Mouse (Mus musculus) right cerebral cortex, postnatal 36 days (tissue): Measurements from ENCODE around the gene Cul9.
"Not testable (repeated sequence)": the region's sequence is repeated elsewhere in the genome, so short reads cannot be mapped to it uniquely, and the experiment has no call there.

Experiments used
- DNase-seq, 2 experiments: peaks; one replicate each; pipeline ENCODE4 v3.0.0; 2022; ENCODE audit warnings: low spot score in 2 of 2, mixed read lengths in 1 of 2

Cul9 gene

GRCm38 (mm10) chr17:46502775-46503174 lies 43.4 kb downstream of the Cul9 start:
- DNase-seq, result no peak

- no peak for DNase-seq
Measured at GRCm38 (mm10) chr17:46497956-46498355, 48.2 kb downstream of the Cul9 start.

GRCm38 (mm10) chr17:46496623-46497434 lies 49.4 kb downstream of the Cul9 start, which contains the start of gene Dnph1:
TSS of gene Dnph1 (plus strand) at chr17:46496711.
- peak; percentile 73 to 75 for DNase-seq

GRCm38 (mm10) chr17:46496081-46496480 lies 50.1 kb downstream of the Cul9 start:
- not testable (repeated sequence) for DNase-seq

DNA sequence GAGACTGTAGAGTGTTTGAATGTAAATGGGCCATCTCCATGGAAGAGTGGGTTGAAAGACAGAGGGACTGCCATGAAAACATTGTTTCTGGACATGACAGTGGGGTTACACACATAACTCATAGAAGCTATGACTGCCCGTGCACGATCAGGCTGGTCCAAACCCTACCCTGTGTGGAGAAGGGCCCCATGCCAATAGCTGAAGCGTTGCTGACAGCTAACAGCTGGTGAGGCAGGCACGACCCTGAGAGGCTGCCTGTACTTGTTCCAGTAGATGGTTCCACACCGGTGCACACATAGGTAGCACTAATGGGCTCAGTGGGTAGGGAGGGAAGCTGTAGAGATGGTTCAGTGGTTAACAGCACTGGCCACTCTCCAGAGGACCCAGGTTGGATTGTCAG lies 50.7 kb downstream of the Cul9 start:
- DNase-seq, result no peak

DNA sequence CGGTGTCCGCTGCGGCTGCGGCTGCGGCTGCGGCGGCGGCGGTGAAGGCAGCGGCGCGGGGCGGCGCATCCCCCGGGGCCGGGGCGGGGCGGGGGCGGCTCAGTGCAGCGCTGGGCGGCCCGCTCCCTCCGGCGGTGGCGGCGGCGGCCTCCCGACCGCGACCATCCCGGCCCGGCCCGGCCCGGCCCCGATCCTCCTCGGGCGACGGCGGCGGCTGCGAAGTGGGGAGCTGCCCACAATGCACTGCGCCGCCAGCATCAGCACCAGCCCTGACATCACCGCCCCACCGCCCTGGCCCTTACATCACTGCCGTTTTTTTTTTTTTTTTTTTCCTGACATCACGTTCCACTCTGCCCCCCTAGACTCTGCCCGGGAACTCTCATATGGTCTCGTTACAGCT lies 58.8 kb downstream of the Cul9 start, which contains the start of gene Ttbk1:
TSS of gene Ttbk1 (minus strand) at position 245 of the 400 bp plus-strand sequence.
- DNase-seq, result peak; percentile 62 to 65

- DNase-seq, result no peak
Measured at GRCm38 (mm10) chr17:46486995-46487394, 59.2 kb downstream of the Cul9 start.

DNA sequence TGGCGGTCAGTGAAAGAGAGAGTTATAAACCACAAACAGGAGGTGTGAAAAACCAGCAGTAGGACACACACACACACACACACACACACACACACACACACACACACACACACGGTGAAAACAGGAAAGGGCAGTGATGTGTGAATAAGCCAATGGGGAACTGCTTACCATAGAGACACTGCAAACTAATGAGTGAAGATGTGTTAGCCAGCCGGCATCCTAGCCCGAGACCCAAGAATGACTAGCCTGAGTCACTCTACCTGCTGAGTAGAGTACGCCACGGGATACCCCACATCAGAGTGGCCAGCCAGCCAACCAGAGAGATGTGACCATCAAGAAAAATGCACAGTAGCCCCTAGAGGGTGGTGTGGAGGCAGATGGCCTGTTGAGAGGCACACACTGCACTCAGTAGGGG lies 61.7 kb downstream of the Cul9 start:
- no peak for DNase-seq

GRCm38 (mm10) chr17:46484021-46484431 lies 62.2 kb downstream of the Cul9 start:
- DNase-seq, result no peak

DNA sequence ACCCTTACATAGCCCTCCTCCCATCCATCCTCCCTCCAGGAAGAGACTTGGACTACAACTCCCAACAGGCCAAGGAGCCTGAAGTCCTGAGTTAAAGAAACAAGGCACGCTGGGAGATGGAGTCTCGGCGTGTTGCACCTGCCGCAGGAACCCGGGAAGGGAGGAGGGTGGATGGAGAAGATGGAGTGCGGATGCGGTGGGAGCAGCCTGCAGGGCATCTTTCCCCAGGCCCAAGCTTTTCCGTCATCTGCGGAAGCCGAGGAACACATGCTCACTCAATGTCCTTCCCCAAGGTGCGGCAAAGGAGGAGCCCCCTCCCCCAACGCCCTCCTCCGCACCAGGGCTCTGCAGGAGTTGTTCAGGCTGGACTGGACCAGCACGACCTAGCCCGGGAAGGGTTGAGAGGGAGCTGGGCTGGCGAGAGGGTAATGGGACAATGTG lies 62.6 kb downstream of the Cul9 start:
- peak; percentile 53 to 67 for DNase-seq

- DNase-seq, result no peak
Measured at GRCm38 (mm10) chr17:46477286-46477685, 68.9 kb downstream of the Cul9 start.

GRCm38 (mm10) chr17:46476601-46477000 lies 69.6 kb downstream of the Cul9 start:
- DNase-seq, result no peak

- DNase-seq, result no peak
Measured at GRCm38 (mm10) chr17:46467830-46468229, 78.4 kb downstream of the Cul9 start.

DNA sequence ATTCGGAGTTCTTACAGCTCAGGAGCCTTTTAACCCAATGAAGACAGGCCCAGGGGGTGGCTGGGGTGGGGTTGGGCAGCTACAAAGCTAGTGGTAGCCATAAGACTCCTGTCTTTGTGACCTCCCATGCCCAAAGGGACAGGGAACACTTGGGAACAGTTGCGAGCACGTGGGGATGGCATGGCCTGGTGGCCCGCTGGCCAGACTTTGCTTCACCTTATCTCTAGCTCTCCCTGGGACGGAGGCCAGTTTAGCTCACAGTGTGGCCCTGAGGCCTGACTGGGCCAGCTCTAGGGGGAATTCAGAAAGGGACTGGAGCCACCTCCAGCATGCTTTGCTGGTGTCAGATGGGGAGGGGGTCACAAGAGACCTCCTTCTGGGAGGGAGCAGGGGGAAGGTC lies 84.0 kb downstream of the Cul9 start:
- no peak for DNase-seq

DNA sequence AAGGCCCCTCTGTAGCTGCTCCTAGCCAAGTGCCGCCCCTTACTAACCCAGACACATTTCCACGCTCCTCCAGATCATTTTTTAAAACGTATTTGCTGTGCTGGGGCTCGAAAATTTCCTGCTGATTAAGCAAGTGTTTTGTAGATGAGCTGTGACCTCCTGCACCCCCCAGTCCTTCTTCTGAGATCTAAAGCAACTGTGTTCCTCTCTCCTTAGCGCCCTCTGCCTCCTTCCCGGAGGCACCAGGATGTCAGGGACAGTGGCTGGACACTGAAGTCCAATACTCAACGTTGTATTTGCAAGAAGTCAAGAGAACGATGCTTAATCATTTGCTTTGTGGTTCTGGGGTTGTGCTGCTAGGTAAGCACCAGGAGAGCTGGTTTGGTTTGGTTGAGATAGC lies 84.8 kb downstream of the Cul9 start:
- no peak for DNase-seq

- no peak for DNase-seq
Measured at GRCm38 (mm10) chr17:46460673-46461072, 85.5 kb downstream of the Cul9 start.

GRCm38 (mm10) chr17:46458439-46458838 lies 87.7 kb downstream of the Cul9 start:
- no peak for DNase-seq

DNA sequence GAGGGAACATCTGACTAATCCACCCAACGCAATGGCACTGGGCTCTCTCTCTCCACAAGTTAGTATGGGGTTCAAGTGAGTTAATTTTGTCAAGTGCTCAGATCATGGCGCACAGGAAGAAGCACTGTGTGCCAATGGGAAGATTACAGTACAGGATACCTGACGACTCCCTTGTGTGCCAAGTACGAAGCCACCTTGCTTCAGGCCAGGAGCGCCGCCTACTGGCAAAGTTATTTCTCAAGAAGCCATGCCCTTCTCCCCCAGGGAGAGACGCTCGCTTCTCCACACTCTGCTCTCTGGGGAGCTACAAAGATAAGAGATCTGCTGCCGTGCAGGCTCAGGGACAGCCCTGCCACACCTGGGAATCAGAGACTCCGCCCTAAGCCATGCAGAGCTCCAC lies 88.4 kb downstream of the Cul9 start:
- DNase-seq, result no peak

GRCm38 (mm10) chr17:46455110-46455691 lies 91.0 kb downstream of the Cul9 start:
- no peak for DNase-seq

- no peak for DNase-seq
Measured at GRCm38 (mm10) chr17:46454539-46454938, 91.6 kb downstream of the Cul9 start.

GRCm38 (mm10) chr17:46453970-46454411 lies 92.2 kb downstream of the Cul9 start:
- DNase-seq, result no peak

GRCm38 (mm10) chr17:46453302-46453948 lies 92.8 kb downstream of the Cul9 start:
- DNase-seq, result no peak
